Mouse (Mus musculus) hindbrain, embryonic 16.5 days (tissue): ENCODE results near the gene Anapc10. TPM values are rescaled to one million over a fixed set of nuclear protein-coding genes. Genes with fewer than 3 reads are reported as not detected.
"Not testable (repeated sequence)": the region's sequence is repeated elsewhere in the genome, so short reads cannot be mapped to it uniquely, and the experiment has no call there.

Experiments
- ATAC-seq: fragments of 200-750 bp; cut with Nextera tagmentation; 2 replicates; pipeline ENCODE4 v1.8.0; 2017; ENCODE audit warnings: moderate TSS enrichment, moderate library complexity
- H3K27ac ChIP-seq: fragments of 300-500 bp; sonication (generic); 2 replicates; pipeline ENCODE4 v1.5.1; 2014; ENCODE audit warnings: low read depth, mild to moderate bottlenecking, control low read depth, low read length, moderate library complexity
- H3K27me3 ChIP-seq: fragments of 300-500 bp; sonication (generic); replicated peaks from 2 replicates; pipeline ENCODE4 v1.6.1; 2014; ENCODE audit warnings: low read length; ENCODE audit not compliant: control insufficient read depth, insufficient read depth
- H3K36me3 ChIP-seq: fragments of 300-500 bp; sonication (generic); 2 replicates; pipeline ENCODE4 v1.6.1; 2014; ENCODE audit warnings: mild to moderate bottlenecking, low read length, moderate library complexity, mixed read lengths; ENCODE audit not compliant: control insufficient read depth, insufficient read depth
- H3K4me1 ChIP-seq: fragments of 300-500 bp; sonication (generic); 2 replicates; pipeline ENCODE4 v1.6.1; 2014; ENCODE audit warnings: low read depth, low read length; ENCODE audit not compliant: control insufficient read depth, insufficient read depth
- H3K4me2 ChIP-seq: fragments of 300-500 bp; sonication (generic); 2 replicates; pipeline ENCODE4 v1.6.1; 2014; ENCODE audit warnings: mild to moderate bottlenecking, low read length, control low read depth, moderate library complexity
- H3K4me3 ChIP-seq: fragments of 300-500 bp; sonication (generic); 2 replicates; pipeline ENCODE4 v1.5.1; 2014; ENCODE audit warnings: mild to moderate bottlenecking, low read length, control low read depth, moderate library complexity
- H3K9ac ChIP-seq: fragments of 300-500 bp; sonication (generic); 2 replicates; pipeline ENCODE4 v1.6.1; 2014; ENCODE audit warnings: low read depth, mild to moderate bottlenecking, control low read depth, low read length, moderate library complexity
- H3K9me3 ChIP-seq: fragments of 300-500 bp; sonication (generic); 2 replicates; pipeline ENCODE4 v1.6.1; 2014; ENCODE audit warnings: mild to moderate bottlenecking, low read length, moderate library complexity; ENCODE audit not compliant: control insufficient read depth
- WGBS: fragments of 180-500 bp; shearing (Covaris S2); extraction: QIAGEN DNeasy Blood & Tissue Kit; methylation state at CpG from one replicate; pipeline ENCODE4 v1.1.7; 2014; 5-methylcytosine and 5-hydroxymethylcytosine counted together
- polyA plus RNA-seq: library from polyadenylated mRNA; unstranded; fragments of >200 nt; fragmentation: Nextera tagmentation; extraction: Ambion mirVana; gene quantifications from 2 replicates; pipeline ENCODE4 v1.2.1, GENCODE M21; 2015

Gene Anapc10
- polyA plus RNA-seq, 1 experiment from 2014 or later, result 36.0 TPM

DNA sequence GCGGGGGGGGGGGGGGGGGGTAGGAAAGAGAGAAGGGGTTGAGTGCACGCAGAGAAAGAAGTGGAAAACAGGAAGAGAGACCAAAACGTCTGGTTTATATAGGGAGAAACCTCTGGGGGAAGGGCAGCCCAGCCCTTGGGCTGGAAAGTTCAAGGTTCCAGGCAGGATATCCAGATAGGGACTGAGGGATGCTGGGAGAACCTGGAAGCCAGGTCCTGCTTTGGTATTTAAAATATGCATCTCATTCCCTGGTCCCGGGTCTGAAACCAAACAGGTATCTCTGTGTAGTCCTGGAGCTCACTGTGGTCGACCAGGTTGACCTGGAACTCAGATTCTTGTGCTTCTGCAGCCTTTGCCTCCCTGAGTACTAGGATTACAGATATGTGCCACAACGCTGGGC, 1.1 kb downstream of the Anapc10 start:
- peak overlapping the region; percentile 47 for H3K4me2 ChIP-seq

DNA sequence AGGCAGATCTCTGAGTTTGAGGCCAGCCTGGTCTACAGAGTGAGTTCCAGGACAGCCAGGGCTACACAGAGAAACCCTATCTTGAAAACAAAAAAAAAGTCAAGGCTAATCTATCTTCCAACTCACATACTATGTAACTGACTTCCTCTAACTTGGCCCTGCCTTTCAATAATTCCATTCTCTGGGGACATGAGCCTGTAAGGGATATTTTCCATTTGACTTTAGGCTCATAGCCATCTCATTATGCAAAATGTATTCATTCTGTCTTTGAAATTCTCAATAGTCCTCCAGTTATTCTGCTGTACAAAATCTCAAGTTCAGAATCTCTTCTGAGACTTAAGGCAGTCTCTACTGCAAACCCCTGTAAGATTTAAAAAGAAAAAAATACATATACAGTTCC, 9.9 kb downstream of the Anapc10 start:
- ATAC-seq, result no peak
- Histone ChIP-seq H3K27me3 (no peaks in the 10 kb centered on the region), H3K4me2 (no peak overlapping the region), H3K4me1 (no peaks in the 10 kb centered on the region), H3K9me3 (no peaks in the 10 kb centered on the region), H3K9ac (no peak overlapping the region), H3K4me3 (no peak overlapping the region), H3K36me3 (peaks cover 11% of the 10 kb centered on the region), H3K27ac (no peak overlapping the region)

More for the DNA sequence above, 1.1 kb downstream of the Anapc10 start:
- H3K27ac ChIP-seq, result no peak overlapping the region
- no peaks in the 10 kb centered on the region for H3K9me3 ChIP-seq
- 58% methylated on average over 6 of the region's 6 CpGs for WGBS
- H3K36me3 ChIP-seq, result no peaks in the 10 kb centered on the region
- peak overlapping the region; percentile 43 for H3K9ac ChIP-seq
- ATAC-seq, result no peak
- peaks cover 13% of the 10 kb centered on the region for H3K4me1 ChIP-seq
- no peaks in the 10 kb centered on the region for H3K27me3 ChIP-seq
- H3K4me3 ChIP-seq, result no peak overlapping the region

DNA sequence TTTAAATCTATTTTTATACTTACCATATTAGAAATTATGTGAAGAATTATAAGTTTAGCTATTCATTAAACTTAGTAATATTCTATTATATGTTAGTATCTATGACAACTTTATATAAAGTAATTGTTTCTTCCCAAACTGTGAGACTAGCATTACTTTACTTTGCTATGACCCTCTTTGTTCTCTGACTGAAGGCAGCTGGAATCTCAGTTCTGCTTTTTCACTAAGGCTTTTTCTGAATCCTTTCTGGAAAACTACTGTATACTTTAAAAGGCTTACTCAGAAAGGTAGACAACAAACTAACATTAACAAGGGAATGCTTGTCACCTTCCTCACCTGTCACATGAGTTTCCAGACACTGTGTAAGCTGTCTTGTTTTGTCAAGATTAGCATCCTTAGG, 11.7 kb downstream of the Anapc10 start:
- Histone ChIP-seq H3K4me2 (no peak overlapping the region), H3K9me3 (no peaks in the 10 kb centered on the region), H3K9ac (no peak overlapping the region), H3K4me1 (no peaks in the 10 kb centered on the region), H3K4me3 (no peak overlapping the region), H3K36me3 (peaks cover 11% of the 10 kb centered on the region), H3K27me3 (no peaks in the 10 kb centered on the region), H3K27ac (no peak overlapping the region)
- ATAC-seq, result no peak

DNA sequence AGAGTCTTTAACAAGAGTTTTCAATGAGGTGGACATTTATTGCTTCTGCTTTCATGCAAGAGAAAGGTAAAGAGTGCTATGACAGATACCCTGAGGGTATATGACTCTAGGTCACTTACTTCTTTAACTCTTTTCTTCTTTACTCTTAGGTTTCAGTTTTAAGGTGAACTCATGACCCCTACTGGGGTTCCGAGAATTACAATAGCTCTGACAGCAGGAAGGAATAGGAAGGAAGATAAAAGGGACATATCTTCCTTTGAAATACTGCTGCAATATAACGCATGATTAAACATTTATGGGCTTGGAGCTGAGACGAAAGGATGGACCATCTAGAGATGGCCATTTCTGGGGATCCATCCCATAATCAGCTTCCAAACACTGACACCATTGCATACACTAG, 13.0 kb downstream of the Anapc10 start:
- no peak for ATAC-seq
- Histone ChIP-seq H3K9ac (no peak overlapping the region), H3K9me3 (no peaks in the 10 kb centered on the region), H3K4me3 (no peak overlapping the region), H3K4me1 (no peaks in the 10 kb centered on the region), H3K27me3 (no peaks in the 10 kb centered on the region), H3K36me3 (peaks cover 11% of the 10 kb centered on the region), H3K27ac (no peak overlapping the region), H3K4me2 (no peak overlapping the region)
- 40% methylated on average over 3 of the region's 3 CpGs for WGBS

DNA sequence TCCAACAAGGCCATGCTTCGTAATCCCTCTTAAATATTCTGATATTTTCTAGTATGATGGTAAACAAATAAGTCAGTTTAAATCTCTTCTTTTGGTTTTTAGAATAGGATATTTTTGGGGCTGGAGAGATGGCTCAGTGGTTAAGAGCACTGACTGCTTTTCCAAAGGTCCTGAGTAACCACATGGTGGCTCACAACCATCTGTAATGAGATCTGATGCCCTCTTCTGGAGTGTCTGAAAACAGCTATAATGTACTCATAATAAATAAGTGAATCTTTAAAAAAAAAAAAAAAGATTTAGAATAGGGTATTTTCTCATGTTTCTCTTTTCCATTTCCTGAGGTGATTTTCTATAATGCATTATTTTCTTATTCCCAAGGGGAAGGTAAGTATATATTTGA, 16.3 kb downstream of the Anapc10 start:
- H3K4me1 ChIP-seq, result no peaks in the 10 kb centered on the region
- H3K9ac ChIP-seq, result no peak overlapping the region
- 0 out of 2 replicates have a peak, but pooled peaks cover 2% of the 10 kb centered on the region for H3K36me3 ChIP-seq
- no peak overlapping the region for H3K4me3 ChIP-seq
- H3K27me3 ChIP-seq, result no peaks in the 10 kb centered on the region
- no peak for ATAC-seq
- H3K27ac ChIP-seq, result no peak overlapping the region
- no peak overlapping the region for H3K4me2 ChIP-seq
- WGBS, result 100% methylated on average over 1 of the region's 1 CpGs
- no peaks in the 10 kb centered on the region for H3K9me3 ChIP-seq

DNA sequence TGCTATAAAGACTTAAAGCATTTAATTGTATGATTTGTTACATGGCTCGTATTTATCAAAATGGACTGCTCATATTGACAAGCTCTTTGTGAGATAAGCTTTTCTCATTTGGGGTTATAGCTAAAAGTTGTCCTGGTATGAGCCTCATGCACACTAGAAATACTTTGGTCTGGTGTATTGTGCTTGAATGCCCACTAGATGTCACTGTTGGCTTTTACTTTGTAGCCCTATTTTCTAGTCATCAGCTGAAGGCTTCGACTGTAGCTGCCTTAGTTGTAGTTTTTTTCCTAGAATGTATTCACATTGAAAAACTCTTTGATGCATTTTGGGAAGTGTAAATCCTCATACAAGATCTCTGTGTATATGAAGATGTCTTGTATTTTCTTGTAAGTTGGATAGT, 22.7 kb downstream of the Anapc10 start:
- Histone ChIP-seq H3K4me1 (no peaks in the 10 kb centered on the region), H3K27ac (no peak overlapping the region), H3K9me3 (no peaks in the 10 kb centered on the region), H3K4me2 (no peak overlapping the region), H3K9ac (no peak overlapping the region), H3K36me3 (0 out of 2 replicates have a peak, but pooled peaks cover 2% of the 10 kb centered on the region), H3K4me3 (no peak overlapping the region), H3K27me3 (no peaks in the 10 kb centered on the region)
- peak; percentile 69 for ATAC-seq
- WGBS, result 17% methylated on average over 2 of the region's 2 CpGs

DNA sequence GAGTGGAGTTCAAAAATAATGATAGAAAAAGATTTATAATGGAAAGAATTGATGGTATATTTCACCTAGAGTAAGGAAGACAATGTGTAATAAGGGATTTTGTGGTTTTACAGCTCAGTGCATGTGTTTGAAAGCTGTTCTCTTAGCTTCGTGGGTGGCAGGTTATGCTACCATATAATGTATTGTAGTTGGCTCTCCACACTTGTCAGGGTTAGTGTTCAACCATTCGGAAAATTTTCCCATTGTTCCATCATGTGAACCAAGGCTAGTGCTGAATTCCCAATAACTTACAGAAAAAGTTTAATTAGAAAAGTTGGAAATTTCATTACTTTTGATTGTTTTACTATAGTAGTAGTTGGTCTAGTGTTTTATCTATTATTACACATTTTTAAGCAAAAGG, 36.6 kb downstream of the Anapc10 start:
- Histone ChIP-seq H3K4me1 (peaks cover 3% of the 10 kb centered on the region; the same call in 1 of the 2 replicates), H3K36me3 (no peaks in the 10 kb centered on the region), H3K4me2 (no peak overlapping the region), H3K9ac (no peak overlapping the region), H3K27me3 (no peaks in the 10 kb centered on the region), H3K27ac (no peak overlapping the region), H3K9me3 (no peaks in the 10 kb centered on the region), H3K4me3 (no peak overlapping the region)
- 22% methylated on average over 2 of the region's 2 CpGs for WGBS
- ATAC-seq, result no peak

DNA sequence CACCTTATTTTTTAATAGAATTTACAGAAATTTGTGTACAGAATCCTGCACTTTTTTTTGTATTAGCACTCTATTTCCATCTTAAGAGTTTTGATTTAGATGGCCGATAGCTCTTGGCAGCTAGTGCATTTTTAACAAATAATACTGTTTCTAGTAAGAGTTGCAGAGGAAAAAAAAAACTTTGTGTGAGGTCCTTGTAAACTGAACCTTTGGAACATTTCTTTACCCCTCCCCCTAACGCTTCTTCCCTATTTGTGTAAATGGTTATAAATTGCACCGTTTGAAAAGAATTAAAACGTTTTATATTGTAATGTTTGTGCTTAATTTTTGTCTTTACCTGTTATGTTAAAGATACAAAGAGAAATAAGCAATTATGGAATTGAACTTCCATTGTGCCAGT, 37.0 kb downstream of the Anapc10 start:
- no peaks in the 10 kb centered on the region for H3K27me3 ChIP-seq
- ATAC-seq, result no peak
- no peaks in the 10 kb centered on the region for H3K9me3 ChIP-seq
- no peak overlapping the region for H3K27ac ChIP-seq
- no peak overlapping the region for H3K4me2 ChIP-seq
- 57% methylated on average over 4 of the region's 4 CpGs for WGBS
- H3K4me1 ChIP-seq, result peaks cover 3% of the 10 kb centered on the region; the same call in 1 of the 2 replicates
- no peaks in the 10 kb centered on the region for H3K36me3 ChIP-seq
- H3K9ac ChIP-seq, result no peak overlapping the region
- no peak overlapping the region for H3K4me3 ChIP-seq

DNA sequence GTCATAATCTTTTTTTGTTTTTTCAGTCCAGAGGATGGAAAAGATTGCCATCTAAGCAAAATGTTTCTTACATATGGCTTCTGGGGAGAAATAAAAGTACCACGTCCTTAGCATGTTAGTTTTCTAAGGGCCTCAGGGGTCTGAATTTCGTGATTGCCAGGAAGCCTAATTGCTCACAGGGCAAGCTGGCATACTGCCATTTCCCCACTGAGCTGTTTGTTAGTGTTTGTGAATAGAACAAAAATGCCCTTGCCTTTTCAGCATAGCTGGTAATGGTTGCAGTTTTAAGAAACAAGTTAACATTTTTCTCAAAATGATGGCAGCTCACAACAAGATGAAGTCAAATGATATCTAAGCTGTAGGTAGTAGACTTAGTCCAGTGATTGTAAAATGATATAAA, 38.7 kb downstream of the Anapc10 start:
- no peak overlapping the region for H3K27ac ChIP-seq
- H3K4me2 ChIP-seq, result no peak overlapping the region
- H3K9ac ChIP-seq, result no peak overlapping the region
- H3K4me3 ChIP-seq, result no peak overlapping the region
- WGBS, result 16% methylated on average over 2 of the region's 2 CpGs
- H3K4me1 ChIP-seq, result peaks cover 3% of the 10 kb centered on the region; the same call in 1 of the 2 replicates
- H3K36me3 ChIP-seq, result no peaks in the 10 kb centered on the region
- ATAC-seq, result no peak
- H3K27me3 ChIP-seq, result no peaks in the 10 kb centered on the region
- no peaks in the 10 kb centered on the region for H3K9me3 ChIP-seq

DNA sequence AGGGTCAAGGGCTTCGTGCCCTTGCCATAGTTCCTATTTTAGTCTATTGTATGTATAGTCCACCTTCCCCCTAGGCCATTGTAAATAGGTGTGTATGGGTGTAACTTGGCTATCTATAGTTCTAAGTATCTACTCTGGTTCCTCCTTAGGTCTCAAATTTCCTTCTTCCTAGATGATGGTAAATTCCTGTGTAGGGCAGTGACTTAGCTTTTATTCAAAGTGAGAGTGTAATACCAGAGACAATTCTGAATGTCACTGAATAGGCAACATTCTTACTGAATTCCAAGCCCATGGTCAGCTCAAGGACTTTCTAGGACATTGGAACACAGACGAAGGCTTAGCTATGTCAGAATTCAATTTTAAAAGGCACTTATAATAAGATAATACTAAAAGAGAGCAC, 83.3 kb downstream of the Anapc10 start:
- WGBS, result 92% methylated on average over 2 of the region's 2 CpGs
- not testable (repeated sequence) for H3K4me2 ChIP-seq, H3K9me3 ChIP-seq, H3K9ac ChIP-seq, H3K4me3 ChIP-seq, ATAC-seq, H3K4me1 ChIP-seq, H3K27me3 ChIP-seq, H3K27ac ChIP-seq, H3K36me3 ChIP-seq
